Mouse (Mus musculus): ENCODE measurements around the gene Btbd16.

GRCm38 (mm10) chr7:130749165-130749564 is 24.7 kb upstream of the Btbd16 start:
- TF ChIP-seq CTCF (conservative IDR thresholded peaks at IDR 0.05; ENCODE audit: insufficient read depth, insufficient read length, low read depth, low read length) (no peak), POLR2A (IDR thresholded peaks at IDR 0.05; ENCODE audit: low read depth, low read length) (no peak)

Measured in kidney, adult 2 months (tissue).